Mouse (Mus musculus): ENCODE results near the gene Rcsd1. TPM values are rescaled to one million over a fixed set of nuclear protein-coding genes. Genes with fewer than 3 reads are reported as not detected.

The Rcsd1 gene
- polyA plus RNA-seq, 1 experiment from 2014 or later, result 10.3 TPM

DNA sequence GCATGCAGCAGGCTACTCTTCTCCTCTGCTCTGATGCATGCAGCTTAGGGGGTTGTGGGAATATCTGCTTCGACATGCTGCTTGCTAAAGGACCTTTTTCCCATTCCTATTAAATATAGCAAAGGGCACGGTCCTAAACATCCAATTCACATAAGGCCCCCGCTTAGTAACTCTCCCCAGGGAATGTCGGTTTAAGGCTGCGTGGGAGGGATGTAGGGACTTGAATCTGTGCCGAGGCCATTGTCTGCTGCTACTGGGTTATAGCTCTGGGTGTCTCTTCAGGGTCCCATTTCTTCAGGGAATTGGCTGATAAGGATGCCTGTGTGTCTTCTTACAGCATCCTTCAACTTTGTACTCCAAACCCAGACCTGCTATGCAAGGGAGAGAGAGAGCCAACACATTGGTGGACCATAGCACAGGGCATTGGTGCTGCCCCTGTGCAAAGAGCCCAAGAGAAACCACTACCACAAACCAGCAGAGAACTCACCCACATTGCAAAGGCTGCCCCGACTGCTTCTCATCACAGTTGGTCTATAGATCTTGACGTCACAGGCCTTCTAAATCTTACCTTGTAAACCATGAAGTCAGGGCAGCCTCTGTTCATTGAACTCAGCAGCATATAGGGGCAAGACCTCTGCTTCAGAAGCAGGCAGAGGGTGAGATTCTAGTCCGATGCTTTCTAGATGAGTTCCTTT lies 724 bp downstream of the Rcsd1 start:
- Histone ChIP-seq H3K27me3 (replicated peaks; ENCODE audit: low read depth, poor library complexity, severe bottlenecking) (peaks cover 67% of the 10 kb centered on the region), H3K9me3 (no peaks in the 10 kb centered on the region), H3K4me1 (peaks cover 18% of the 10 kb centered on the region), H3K4me3 (peak overlapping the region; percentile 73; the same call in 1 of the 2 replicates), H3K27ac (replicated peaks) (no peak overlapping the region), H3K36me3 (replicated peaks) (no peaks in the 10 kb centered on the region)
- 33% methylated on average over 9 of the region's 9 CpGs for WGBS
- no peak for DNase-seq (ENCODE audit: low spot score)

DNA sequence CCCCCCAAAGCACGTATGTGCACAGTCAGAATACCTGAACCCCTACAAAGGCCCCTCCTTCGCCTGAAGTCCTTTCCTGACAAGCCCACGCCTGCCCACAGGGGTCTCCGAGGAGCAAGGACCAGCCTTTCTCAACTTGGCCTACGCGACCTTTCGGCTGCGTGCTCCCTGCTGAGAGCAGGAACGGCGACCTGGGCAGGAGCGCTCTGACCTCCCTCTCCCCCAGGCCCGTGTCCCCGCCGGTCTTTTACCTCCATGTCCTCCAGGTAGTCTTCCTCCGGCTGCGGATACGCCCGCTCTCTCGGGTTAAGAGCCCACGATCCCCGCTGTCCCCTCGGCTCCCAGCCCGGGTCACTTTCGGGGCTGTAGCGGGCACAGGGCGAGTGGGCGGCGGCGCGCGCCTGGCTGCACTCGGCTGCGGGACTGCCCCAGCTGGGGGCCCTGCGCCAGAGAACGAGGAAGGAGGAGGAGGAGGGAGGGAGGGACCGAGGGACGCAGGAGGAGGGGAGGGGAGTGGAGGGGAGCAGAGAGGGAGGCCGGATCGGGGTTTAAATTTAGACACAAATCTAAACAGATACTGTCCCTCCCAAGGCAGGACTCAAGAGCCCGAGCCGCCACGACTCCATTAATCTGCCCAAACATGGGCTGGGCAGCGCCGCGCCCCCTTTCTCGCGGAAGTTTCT lies 1.8 kb downstream of the Rcsd1 start:
- peak; percentile 70 for DNase-seq (ENCODE audit: low spot score)
- peak overlapping the region; percentile 73 for H3K4me3 ChIP-seq
- H3K9me3 ChIP-seq, result no peaks in the 10 kb centered on the region
- H3K36me3 ChIP-seq (replicated peaks), result no peaks in the 10 kb centered on the region
- WGBS, result under 1% methylated on average over 47 of the region's 47 CpGs
- peaks cover 67% of the 10 kb centered on the region for H3K27me3 ChIP-seq (replicated peaks; ENCODE audit: low read depth, poor library complexity, severe bottlenecking)
- H3K27ac ChIP-seq (replicated peaks), result peak overlapping the region; percentile 84
- peaks cover 23% of the 10 kb centered on the region for H3K4me1 ChIP-seq

DNA sequence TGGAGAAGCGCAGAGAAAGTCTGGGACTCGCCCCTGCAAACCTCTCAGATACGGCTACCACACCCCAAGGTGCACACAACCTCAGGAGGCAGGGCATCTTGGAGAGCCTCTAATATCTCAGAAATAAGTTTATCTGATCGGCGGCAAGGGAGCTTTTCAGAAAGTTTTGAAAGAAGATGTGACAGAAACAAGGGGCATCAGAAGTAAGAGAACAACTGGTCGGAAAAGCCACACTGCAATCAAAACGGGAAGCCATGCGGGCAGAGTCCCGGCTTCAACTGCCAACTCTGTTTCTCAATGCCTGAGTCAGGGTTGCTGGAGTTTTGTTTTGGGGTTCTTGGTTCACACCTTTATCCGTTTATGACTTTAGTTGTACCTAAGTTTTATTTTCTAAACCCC lies 2.3 kb downstream of the Rcsd1 start:
- 20% methylated on average over 10 of the region's 10 CpGs for WGBS
- Histone ChIP-seq H3K27me3 (replicated peaks; ENCODE audit: low read depth, poor library complexity, severe bottlenecking) (peaks cover 70% of the 10 kb centered on the region), H3K27ac (replicated peaks) (peak overlapping the region; percentile 84; the same call in 1 of the 2 replicates), H3K9me3 (no peaks in the 10 kb centered on the region), H3K4me3 (peak overlapping the region; percentile 73), H3K36me3 (replicated peaks) (no peaks in the 10 kb centered on the region), H3K4me1 (peaks cover 29% of the 10 kb centered on the region)
- no peak for DNase-seq (ENCODE audit: low spot score)

DNA sequence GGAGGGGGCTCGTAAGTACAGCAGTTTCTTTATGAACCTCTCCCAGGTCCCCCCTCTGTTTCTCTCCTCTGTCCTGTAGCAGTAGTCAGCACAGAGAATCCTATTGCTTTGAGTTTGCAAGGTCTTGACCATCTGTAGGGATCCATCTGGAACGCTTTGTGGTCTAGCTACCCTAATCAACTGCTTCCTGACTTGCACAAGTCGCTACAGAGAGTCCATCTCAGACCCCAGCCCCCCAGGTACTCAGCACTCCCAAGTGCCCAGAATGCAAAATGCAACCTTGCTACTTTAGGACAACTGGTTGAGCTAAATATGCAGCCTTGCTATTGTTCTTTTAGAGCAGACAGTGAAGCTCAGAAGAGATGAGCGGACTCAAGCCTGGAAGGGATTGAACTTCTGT lies 3.1 kb downstream of the Rcsd1 start:
- DNase-seq (ENCODE audit: low spot score), result no peak
- Histone ChIP-seq H3K9me3 (no peaks in the 10 kb centered on the region), H3K27ac (replicated peaks) (no peak overlapping the region), H3K27me3 (replicated peaks; ENCODE audit: low read depth, poor library complexity, severe bottlenecking) (peaks cover 78% of the 10 kb centered on the region), H3K4me1 (peaks cover 36% of the 10 kb centered on the region), H3K4me3 (no peak overlapping the region), H3K36me3 (replicated peaks) (no peaks in the 10 kb centered on the region)
- 71% methylated on average over 4 of the region's 4 CpGs for WGBS

DNA sequence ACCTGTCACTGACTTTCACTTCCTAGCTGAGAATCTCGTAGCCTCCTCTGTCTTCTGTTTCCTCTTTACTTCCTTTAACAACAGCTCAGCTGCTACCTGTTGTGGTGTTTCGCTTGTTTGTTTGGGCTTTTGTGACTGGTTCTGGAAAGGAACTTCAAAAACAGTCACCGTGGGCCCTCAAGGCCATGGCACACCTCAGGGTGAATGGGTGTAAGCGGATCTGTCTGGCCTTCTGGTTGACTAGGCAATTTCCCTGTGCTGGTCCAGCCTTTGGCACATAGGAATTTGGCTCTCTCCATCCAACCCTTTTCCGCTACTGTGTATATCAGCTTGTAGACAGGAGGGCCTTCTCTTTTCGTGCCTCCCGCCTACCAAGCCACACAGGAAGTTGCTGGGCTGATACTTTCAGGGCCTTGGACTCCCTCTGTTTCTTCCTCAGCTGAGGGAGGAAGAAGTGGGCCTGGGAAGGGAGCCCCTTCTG lies 3.6 kb downstream of the Rcsd1 start:
- 86% methylated on average over 7 of the region's 7 CpGs for WGBS
- Histone ChIP-seq H3K4me1 (peaks cover 42% of the 10 kb centered on the region), H3K27me3 (replicated peaks; ENCODE audit: low read depth, poor library complexity, severe bottlenecking) (peaks cover 81% of the 10 kb centered on the region), H3K27ac (replicated peaks) (no peak overlapping the region), H3K4me3 (no peak overlapping the region), H3K36me3 (replicated peaks) (no peaks in the 10 kb centered on the region), H3K9me3 (no peaks in the 10 kb centered on the region)
- no peak for DNase-seq (ENCODE audit: low spot score)

DNA sequence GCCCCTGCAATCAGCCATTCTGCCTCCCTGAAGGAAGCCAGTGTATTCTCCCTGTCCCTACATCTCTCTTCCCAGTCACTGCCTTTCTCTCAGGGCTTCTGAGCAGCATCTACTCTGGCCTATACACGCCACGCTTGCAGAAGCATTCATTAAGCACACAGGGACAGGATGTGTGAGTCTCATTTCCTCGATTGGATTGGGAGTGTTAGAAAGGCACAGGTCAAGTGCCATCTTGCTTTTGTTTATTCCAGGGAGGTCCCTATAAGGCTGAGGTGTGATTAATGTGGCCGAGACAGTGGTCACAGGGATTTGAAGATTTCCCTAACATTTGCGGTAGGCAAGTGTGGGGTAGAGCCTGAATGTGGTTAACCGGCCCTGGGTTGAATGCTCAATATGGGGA lies 4.2 kb downstream of the Rcsd1 start:
- no peaks in the 10 kb centered on the region for H3K36me3 ChIP-seq (replicated peaks)
- peaks cover 47% of the 10 kb centered on the region for H3K4me1 ChIP-seq
- no peak for DNase-seq (ENCODE audit: low spot score)
- H3K27ac ChIP-seq (replicated peaks), result no peak overlapping the region
- H3K4me3 ChIP-seq, result no peak overlapping the region
- 75% methylated on average over 6 of the region's 6 CpGs for WGBS
- H3K27me3 ChIP-seq (replicated peaks; ENCODE audit: low read depth, poor library complexity, severe bottlenecking), result peaks cover 80% of the 10 kb centered on the region
- H3K9me3 ChIP-seq, result no peaks in the 10 kb centered on the region

DNA sequence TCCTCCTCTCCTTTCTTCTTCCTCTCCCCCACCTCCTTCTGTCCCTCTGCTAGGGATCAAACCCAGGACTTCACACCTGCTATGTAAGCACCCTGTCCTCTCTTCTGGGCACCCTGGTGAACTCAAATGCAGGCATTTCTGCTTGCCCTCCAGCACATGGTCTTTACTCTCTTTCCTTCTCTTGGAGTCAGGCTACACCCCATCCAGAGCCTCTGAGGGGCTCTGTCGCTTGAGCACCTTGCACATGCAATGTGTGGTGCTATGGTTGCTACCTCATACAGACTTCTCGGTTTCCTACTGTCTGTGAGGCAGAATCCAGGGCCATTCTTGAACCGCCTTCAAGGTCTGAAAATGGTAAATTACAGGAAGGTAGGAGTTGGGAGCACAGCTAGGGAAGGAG lies 4.7 kb downstream of the Rcsd1 start:
- Histone ChIP-seq H3K4me1 (peaks cover 52% of the 10 kb centered on the region), H3K4me3 (no peak overlapping the region), H3K27me3 (replicated peaks; ENCODE audit: low read depth, poor library complexity, severe bottlenecking) (peaks cover 74% of the 10 kb centered on the region), H3K9me3 (no peaks in the 10 kb centered on the region), H3K36me3 (replicated peaks) (no peaks in the 10 kb centered on the region), H3K27ac (replicated peaks) (no peak overlapping the region)
- no peak for DNase-seq (ENCODE audit: low spot score)
- WGBS, result 77% methylated on average over 3 of the region's 3 CpGs

DNA sequence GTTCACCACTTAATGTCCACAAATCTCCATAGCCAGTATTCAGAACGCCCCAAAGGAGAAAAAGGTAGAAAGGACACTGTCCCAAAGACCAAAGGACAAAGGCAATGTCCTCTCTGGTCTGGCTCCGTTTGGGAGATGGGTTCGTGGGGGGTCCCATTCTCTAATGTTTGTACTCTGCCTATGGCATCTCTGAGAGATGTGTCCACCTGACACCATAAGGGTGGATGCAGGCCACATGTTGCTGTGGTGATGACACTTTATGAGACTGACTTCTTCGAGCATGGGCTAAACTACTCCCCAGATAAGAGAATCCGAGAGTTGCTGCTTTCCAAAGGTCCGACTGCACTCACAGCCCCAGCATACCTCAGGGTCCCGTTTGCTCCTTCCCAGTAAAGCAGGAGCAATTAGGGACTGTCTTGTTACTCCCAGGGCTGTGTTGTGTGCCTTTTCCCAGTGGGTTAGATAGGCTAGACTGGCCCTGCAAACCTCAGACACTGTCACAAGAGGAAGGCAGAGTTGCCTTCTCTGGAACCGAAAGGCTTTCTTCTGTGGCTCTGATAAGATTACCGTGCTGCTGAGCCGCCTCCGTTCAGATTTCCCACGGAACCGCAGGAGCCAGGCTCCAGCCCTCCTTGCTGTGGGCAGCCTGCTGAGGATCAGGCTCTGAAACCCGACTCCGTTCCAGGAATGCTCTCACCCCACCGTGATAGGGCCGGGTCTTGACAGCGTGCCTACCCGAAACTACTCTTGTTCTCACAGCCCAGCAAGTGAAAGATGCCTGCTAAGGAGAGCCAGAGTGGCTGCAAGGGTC lies 7.1 kb downstream of the Rcsd1 start:
- H3K9me3 ChIP-seq, result no peaks in the 10 kb centered on the region
- H3K4me3 ChIP-seq, result peak overlapping the region; percentile 41
- DNase-seq (ENCODE audit: low spot score), result peak; percentile 76
- peak overlapping the region; percentile 72 for H3K27ac ChIP-seq (replicated peaks)
- WGBS, result 13% methylated on average over 19 of the region's 19 CpGs
- H3K27me3 ChIP-seq (replicated peaks; ENCODE audit: low read depth, poor library complexity, severe bottlenecking), result peaks cover 57% of the 10 kb centered on the region
- H3K36me3 ChIP-seq (replicated peaks), result no peaks in the 10 kb centered on the region
- peaks cover 38% of the 10 kb centered on the region for H3K4me1 ChIP-seq

DNA sequence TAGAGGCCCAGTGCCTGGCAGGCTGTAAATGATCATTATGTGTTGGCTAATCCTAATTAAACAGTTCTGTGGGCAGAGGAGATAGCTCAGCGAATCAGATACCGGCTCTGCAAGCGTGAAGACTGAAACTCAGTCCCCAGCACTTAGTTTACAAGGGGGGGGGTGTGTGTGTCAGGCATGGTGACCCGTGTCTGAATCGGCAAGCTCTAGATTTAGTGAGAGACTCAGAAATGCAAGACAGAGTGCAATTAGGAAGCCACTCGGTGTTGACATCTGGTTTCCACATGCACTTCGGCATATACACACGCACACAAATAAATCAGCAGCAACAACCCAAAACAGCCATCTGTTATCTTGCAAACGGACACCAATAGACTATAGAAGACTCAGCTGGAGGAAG lies 8.0 kb downstream of the Rcsd1 start:
- Histone ChIP-seq H3K27ac (replicated peaks) (no peak overlapping the region), H3K4me3 (no peak overlapping the region), H3K9me3 (no peaks in the 10 kb centered on the region), H3K4me1 (peaks cover 34% of the 10 kb centered on the region), H3K27me3 (replicated peaks; ENCODE audit: low read depth, poor library complexity, severe bottlenecking) (peaks cover 48% of the 10 kb centered on the region), H3K36me3 (replicated peaks) (no peaks in the 10 kb centered on the region)
- 49% methylated on average over 9 of the region's 9 CpGs for WGBS
- no peak for DNase-seq (ENCODE audit: low spot score)

DNA sequence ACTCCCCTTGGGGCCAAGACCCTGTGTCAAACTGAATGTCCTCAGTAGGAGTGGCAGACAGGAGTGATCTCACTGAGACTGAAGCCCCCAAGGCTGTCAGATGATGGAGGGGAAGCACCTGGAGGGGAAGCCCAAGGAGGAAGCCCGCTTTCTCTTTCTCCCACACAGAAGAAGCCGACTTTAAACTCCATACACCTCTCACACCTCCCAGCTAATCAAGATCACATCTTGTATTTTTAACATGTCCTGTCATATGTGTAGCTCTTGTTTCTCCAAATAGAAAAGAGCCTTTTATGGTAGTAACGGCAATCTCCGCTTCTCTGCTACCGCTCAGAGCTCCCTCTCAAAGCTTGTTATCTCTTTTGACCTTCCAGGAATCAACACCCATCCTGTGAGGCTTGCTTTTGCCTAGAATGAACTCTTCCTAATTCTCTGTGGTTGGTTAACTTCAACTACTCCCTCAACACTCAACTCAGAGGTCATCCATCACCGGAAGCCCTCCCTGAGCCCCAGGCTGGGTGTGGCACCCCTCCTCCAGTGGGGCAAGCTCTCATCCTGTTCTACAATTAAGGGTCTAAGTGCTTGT lies 8.5 kb downstream of the Rcsd1 start:
- no peak overlapping the region for H3K4me3 ChIP-seq
- peak overlapping the region; percentile 1; the same call in 1 of the 2 replicates for H3K27ac ChIP-seq (replicated peaks)
- H3K4me1 ChIP-seq, result peaks cover 34% of the 10 kb centered on the region
- no peak for DNase-seq (ENCODE audit: low spot score)
- H3K9me3 ChIP-seq, result no peaks in the 10 kb centered on the region
- WGBS, result 71% methylated on average over 6 of the region's 6 CpGs
- H3K36me3 ChIP-seq (replicated peaks), result no peaks in the 10 kb centered on the region
- peaks cover 43% of the 10 kb centered on the region for H3K27me3 ChIP-seq (replicated peaks; ENCODE audit: low read depth, poor library complexity, severe bottlenecking)

DNA sequence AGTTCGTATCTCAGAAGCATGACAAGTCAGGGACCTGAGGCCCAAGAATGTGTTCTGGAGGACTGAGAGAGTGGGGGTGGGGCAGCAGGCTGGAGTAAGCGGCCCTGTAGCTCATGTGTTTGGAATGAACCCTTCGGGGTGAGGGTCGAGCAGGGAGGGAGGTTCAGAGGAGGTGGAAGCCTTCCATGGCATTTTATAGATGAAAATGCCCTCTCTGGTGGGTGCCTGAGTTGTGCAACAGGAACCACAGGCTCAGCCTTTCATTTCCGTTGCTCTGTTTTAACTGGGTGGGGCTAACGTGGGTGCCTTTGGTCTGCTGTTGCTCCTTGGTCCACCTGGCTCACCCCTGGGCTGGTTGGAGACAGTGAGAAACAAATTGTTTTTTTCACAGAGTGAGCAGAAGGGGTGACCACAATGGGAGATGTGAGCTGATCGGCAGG lies 9.2 kb downstream of the Rcsd1 start:
- H3K9me3 ChIP-seq, result no peaks in the 10 kb centered on the region
- H3K27me3 ChIP-seq (replicated peaks; ENCODE audit: low read depth, poor library complexity, severe bottlenecking), result peaks cover 37% of the 10 kb centered on the region
- 57% methylated on average over 7 of the region's 7 CpGs for WGBS
- peaks cover 39% of the 10 kb centered on the region for H3K4me1 ChIP-seq
- H3K4me3 ChIP-seq, result no peak overlapping the region
- no peaks in the 10 kb centered on the region for H3K36me3 ChIP-seq (replicated peaks)
- no peak for DNase-seq (ENCODE audit: low spot score)
- 0 out of 2 replicates have a peak overlapping the region, but pooled peaks have one; percentile 1 for H3K27ac ChIP-seq (replicated peaks)

DNA sequence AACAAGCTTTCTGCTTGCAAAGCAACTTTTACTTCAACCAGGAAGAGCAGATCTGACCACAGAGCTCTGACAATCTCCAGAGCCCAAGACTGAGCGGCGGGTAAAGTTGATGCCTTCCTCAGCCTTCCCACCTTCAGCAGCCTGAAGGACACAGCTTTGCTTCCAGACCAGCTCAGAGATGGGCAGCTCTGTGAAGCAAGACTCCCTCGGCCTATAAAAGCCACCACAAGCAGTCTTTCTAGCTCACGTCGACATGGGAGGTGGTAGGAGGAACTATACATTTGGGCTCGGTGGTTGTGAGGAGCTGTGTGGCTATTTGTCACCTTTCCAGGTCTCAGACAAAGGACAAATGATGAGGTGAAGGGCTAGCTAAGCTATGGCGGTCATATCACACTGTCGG lies 11.9 kb downstream of the Rcsd1 start:
- 86% methylated on average over 8 of the region's 8 CpGs for WGBS
- H3K4me1 ChIP-seq, result peaks cover 57% of the 10 kb centered on the region
- no peaks in the 10 kb centered on the region for H3K9me3 ChIP-seq
- no peak for DNase-seq (ENCODE audit: low spot score)
- no peak overlapping the region for H3K27ac ChIP-seq (replicated peaks)
- H3K27me3 ChIP-seq (replicated peaks; ENCODE audit: low read depth, poor library complexity, severe bottlenecking), result peaks cover 21% of the 10 kb centered on the region
- no peak overlapping the region for H3K4me3 ChIP-seq
- no peaks in the 10 kb centered on the region for H3K36me3 ChIP-seq (replicated peaks)

All from embryonic facial prominence, embryonic 10.5 days (tissue).